Mouse (Mus musculus) heart, postnatal 0 days (tissue): ENCODE measurements around the gene Mrgbp. TPM values are rescaled to one million over a fixed set of nuclear protein-coding genes. Genes with fewer than 3 reads are reported as not detected.

Experiments
- ATAC-seq: fragments of 200-750 bp; cut with Nextera tagmentation; 2 replicates; pipeline ENCODE4 v1.8.0; 2017; ENCODE audit warnings: low read depth, moderate number of reproducible peaks, moderate library complexity; ENCODE audit not compliant: insufficient read depth
- DNase-seq: peaks from one replicate; pipeline ENCODE4 v3.0.0-alpha.2; 2016; ENCODE audit warnings: low spot score
- H3K27ac ChIP-seq: fragments of 300-500 bp; sonication (generic); 2 replicates; pipeline ENCODE4 v1.5.1; 2014; ENCODE audit warnings: low read depth, mild to moderate bottlenecking
- H3K27me3 ChIP-seq: fragments of 300-500 bp; sonication (generic); 2 replicates; pipeline ENCODE4 v1.6.1; 2014; ENCODE audit warnings: low read length, mixed read lengths; ENCODE audit not compliant: control insufficient read depth, insufficient read depth
- H3K36me3 ChIP-seq: fragments of 300-500 bp; sonication (generic); replicated peaks from 2 replicates; pipeline ENCODE4 v1.6.1; 2014; ENCODE audit warnings: low read length, mixed read lengths; ENCODE audit not compliant: control insufficient read depth, insufficient read depth
- H3K4me1 ChIP-seq: fragments of 300-500 bp; sonication (generic); 2 replicates; pipeline ENCODE4 v1.6.1; 2014; ENCODE audit warnings: antibody characterized with exemption; ENCODE audit not compliant: control insufficient read depth, insufficient read depth
- H3K4me2 ChIP-seq: fragments of 300-500 bp; sonication (generic); 2 replicates; pipeline ENCODE4 v1.6.1; 2014; ENCODE audit warnings: low read depth, mild to moderate bottlenecking, low read length, moderate library complexity
- H3K4me3 ChIP-seq: fragments of 300-500 bp; sonication (generic); 2 replicates; pipeline ENCODE4 v1.5.1; 2014; ENCODE audit warnings: low read depth, low read length
- H3K9ac ChIP-seq: fragments of 300-500 bp; sonication (generic); replicated peaks from 2 replicates; pipeline ENCODE4 v1.6.1; 2014; ENCODE audit warnings: low read depth, low read length, mixed read lengths
- H3K9me3 ChIP-seq: fragments of 300-500 bp; sonication (generic); replicated peaks from 2 replicates; pipeline ENCODE4 v1.6.1; 2016; ENCODE audit warnings: low read length; ENCODE audit not compliant: control insufficient read depth
- CTCF ChIP-seq: IDR thresholded peaks from 2 replicates; pipeline ENCODE4 v1.5.1; 2016; ENCODE audit warnings: antibody characterized with exemption, control low read depth, low read depth
- EP300 ChIP-seq: IDR thresholded peaks from 2 replicates; pipeline ENCODE4 v1.6.1; 2016; ENCODE audit warnings: antibody characterized with exemption, low read depth
- WGBS: fragments of 180-500 bp; shearing (Covaris S2); extraction: QIAGEN DNeasy Blood & Tissue Kit; methylation state at CpG from one replicate; pipeline ENCODE4 v1.1.7; 2014; 5-methylcytosine and 5-hydroxymethylcytosine counted together
- polyA plus RNA-seq: library from polyadenylated mRNA; unstranded; fragments of >200 nt; fragmentation: Nextera tagmentation; extraction: Ambion mirVana; gene quantifications from 2 replicates; pipeline ENCODE4 v1.2.1, GENCODE M21; 2015
- total RNA-seq: library from RNA; depleted of rRNA; stranded (reverse); fragments of >200 nt; gene quantifications from 2 replicates; pipeline ENCODE4 v1.2.3, GENCODE M21; 2014; ENCODE audit warnings: low replicate concordance

The Mrgbp gene
- total and polyA plus RNA-seq, 2 experiments from 2014 or later = 20.5 to 54.3 TPM

DNA sequence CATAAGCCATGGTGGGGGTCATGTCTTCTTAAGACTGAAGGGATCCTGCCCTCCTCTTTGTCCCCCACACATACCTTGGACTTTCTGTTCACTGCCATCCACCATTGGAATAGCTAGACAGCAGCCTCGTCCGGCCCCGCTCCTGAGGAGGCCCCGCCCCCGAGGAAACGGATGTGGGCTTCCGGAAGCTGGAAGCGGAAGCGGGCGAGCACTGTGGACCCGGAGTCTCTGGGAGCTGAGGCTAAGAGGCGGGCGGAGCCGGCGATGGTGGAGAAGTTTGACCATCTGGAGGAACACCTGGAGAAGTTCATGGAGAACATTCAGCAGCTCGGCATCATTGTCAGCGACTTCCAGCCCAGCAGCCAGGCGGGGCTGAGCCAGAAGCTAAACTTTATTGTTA lies 36.1 kb upstream of the Mrgbp start:
- Histone ChIP-seq H3K4me3 (no peak overlapping the region), H3K4me2 (no peak overlapping the region), H3K9ac (no peak overlapping the region), H3K9me3 (no peaks in the 10 kb centered on the region), H3K27me3 (no peaks in the 10 kb centered on the region), H3K4me1 (no peaks in the 10 kb centered on the region), H3K27ac (no peak overlapping the region), H3K36me3 (no peaks in the 10 kb centered on the region)
- WGBS = 64% methylated on average over 18 of the region's 18 CpGs
- DNase-seq = no peak
- no peak for TF ChIP-seq EP300
- no peak for ATAC-seq

DNA sequence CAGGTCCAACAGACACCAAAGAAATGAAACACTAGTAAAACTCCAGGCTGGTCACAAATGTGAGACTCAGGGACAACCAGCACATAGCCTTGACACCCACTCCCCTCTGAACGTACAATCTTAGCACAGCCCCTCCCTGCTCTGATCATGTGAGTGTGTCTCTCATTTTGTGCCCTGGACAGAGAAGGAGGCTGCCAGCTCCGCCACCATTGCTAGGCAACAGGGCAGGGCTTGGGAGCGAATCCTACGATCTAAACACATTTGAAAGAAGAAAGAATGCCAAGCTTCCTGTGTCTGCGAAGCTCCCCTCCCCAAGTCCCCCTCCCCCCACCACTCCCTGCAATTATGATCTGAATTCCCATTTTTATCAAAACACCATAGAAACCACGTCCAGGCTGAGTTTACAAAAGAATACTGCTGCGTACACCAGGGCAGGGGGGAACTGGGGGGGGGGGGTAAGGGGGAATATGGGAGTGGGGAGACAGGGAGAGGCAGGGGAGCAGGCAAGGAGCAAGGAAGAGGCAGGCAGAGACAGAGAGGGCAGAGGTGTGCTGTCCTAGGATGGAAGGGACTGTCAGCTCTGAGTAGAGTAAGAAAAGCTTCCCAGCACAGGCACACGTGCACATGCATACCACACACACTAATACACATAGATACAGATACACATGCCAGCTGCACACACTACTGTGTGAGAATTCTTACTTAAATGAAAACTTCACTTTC lies 33.6 kb upstream of the Mrgbp start:
- Histone ChIP-seq H3K4me1 (no peaks in the 10 kb centered on the region), H3K9me3 (no peaks in the 10 kb centered on the region), H3K9ac (no peak overlapping the region), H3K4me2 (no peak overlapping the region), H3K27ac (no peak overlapping the region), H3K36me3 (no peaks in the 10 kb centered on the region), H3K27me3 (no peaks in the 10 kb centered on the region), H3K4me3 (no peak overlapping the region)
- 34% methylated on average over 8 of the region's 8 CpGs for WGBS
- TF ChIP-seq CTCF (no peak), EP300 (no peak)
- ATAC-seq (no peak), DNase-seq (no peak)

GRCm38 (mm10) chr2:180552340-180552739 lies 28.8 kb upstream of the Mrgbp start:
- TF ChIP-seq CTCF (no peak), EP300 (no peak)
- Histone ChIP-seq H3K4me3 (no peak overlapping the region), H3K4me1 (no peaks in the 10 kb centered on the region), H3K27ac (no peak overlapping the region), H3K27me3 (no peaks in the 10 kb centered on the region), H3K9me3 (no peaks in the 10 kb centered on the region), H3K4me2 (no peak overlapping the region), H3K9ac (no peak overlapping the region), H3K36me3 (no peaks in the 10 kb centered on the region)
- DNase-seq (no peak), ATAC-seq (no peak)
- 67% methylated on average over 3 of the region's 3 CpGs for WGBS

- WGBS = 51% methylated on average over 3 of the region's 3 CpGs
- Histone ChIP-seq H3K4me3 (no peak overlapping the region), H3K9ac (no peak overlapping the region), H3K4me2 (no peak overlapping the region), H3K27me3 (no peaks in the 10 kb centered on the region), H3K36me3 (no peaks in the 10 kb centered on the region), H3K4me1 (no peaks in the 10 kb centered on the region), H3K9me3 (no peaks in the 10 kb centered on the region), H3K27ac (no peak overlapping the region)
- no peak for ATAC-seq
- DNase-seq = no peak
- no peak for TF ChIP-seq CTCF
- no peak for TF ChIP-seq EP300
Observed at GRCm38 (mm10) chr2:180555219-180555618, 25.9 kb upstream of the Mrgbp start.

DNA sequence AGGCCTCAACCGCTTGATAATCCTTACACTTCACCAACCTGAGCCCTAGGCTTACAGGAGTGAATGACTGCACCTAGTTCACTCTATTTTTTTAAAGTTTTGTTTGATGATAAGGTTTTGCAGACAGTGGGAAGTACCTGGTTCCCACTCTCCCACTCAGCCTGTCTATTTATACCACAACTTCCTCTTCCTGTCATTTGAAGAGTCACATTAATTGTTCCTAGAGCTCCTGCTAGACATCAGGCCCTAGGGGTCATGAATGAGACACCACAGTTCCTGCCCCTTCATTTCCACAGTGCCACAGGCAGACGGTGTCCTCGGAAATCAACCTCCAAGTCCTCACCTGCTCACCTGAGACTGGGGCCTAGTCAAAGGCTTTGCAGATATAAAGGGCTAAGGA lies 24.6 kb upstream of the Mrgbp start:
- Histone ChIP-seq H3K4me2 (no peak overlapping the region), H3K4me1 (no peaks in the 10 kb centered on the region), H3K36me3 (no peaks in the 10 kb centered on the region), H3K9ac (no peak overlapping the region), H3K9me3 (no peaks in the 10 kb centered on the region), H3K4me3 (no peak overlapping the region), H3K27me3 (no peaks in the 10 kb centered on the region), H3K27ac (no peak overlapping the region)
- no peak for TF ChIP-seq CTCF
- no peak for TF ChIP-seq EP300
- no peak for ATAC-seq
- 57% methylated on average over 3 of the region's 3 CpGs for WGBS
- no peak for DNase-seq

DNA sequence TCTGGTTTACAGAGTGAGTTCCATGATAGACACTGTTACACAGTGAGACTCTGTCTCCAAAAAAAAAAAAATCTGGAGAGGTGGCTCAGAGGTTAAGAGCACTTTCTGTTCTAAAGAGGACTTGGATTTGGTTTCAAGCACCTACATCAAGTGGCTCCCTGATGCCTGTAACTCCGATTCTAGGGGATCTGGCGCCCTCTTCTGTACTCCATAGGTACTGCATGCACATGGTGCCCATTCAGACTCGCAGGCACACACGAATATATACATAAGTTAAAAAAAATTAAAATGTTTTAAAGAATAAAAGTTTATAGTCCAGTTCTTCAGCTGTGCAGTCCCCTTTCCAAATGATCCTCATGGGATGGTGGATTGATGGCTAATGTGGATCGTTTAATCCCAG lies 20.9 kb upstream of the Mrgbp start:
- no peaks in the 10 kb centered on the region for H3K36me3 ChIP-seq
- H3K4me1 ChIP-seq = no peaks in the 10 kb centered on the region
- H3K4me2 ChIP-seq = no peak overlapping the region
- no peaks in the 10 kb centered on the region for H3K27me3 ChIP-seq
- 48% methylated on average over 5 of the region's 5 CpGs for whole genome bisulfite sequencing
- TF ChIP-seq EP300 (no peak), CTCF (peak; percentile 24; the same call in 1 of the 2 replicates)
- no peak overlapping the region for H3K9ac ChIP-seq
- H3K9me3 ChIP-seq = no peaks in the 10 kb centered on the region
- ATAC-seq (no peak), DNase-seq (no peak)
- H3K27ac ChIP-seq = no peak overlapping the region
- no peak overlapping the region for H3K4me3 ChIP-seq
